Mouse (Mus musculus) heart, adult 2 months (tissue): Measurements from ENCODE around the gene Zmiz1. TPM values are rescaled to one million over a fixed set of nuclear protein-coding genes. Genes with fewer than 3 reads are reported as not detected.

ENCODE experiments used
- DNase-seq, 2 experiments: peaks; one replicate each; pipeline ENCODE4 v3.0.0; 2021
- H3K27ac ChIP-seq: fragments of 200-600 bp; 2 replicates; pipeline ENCODE4 v1.8.1; 2022
- H3K27me3 ChIP-seq: fragments of 200-500 bp; 2 replicates; pipeline ENCODE4 v1.6.1; 2012; ENCODE audit warnings: mild to moderate bottlenecking, low read length, inconsistent platforms, mixed read lengths; ENCODE audit not compliant: control insufficient read depth, insufficient read depth
- H3K36me3 ChIP-seq: fragments of 200-500 bp; 2 replicates; pipeline ENCODE4 v1.6.1; 2012; ENCODE audit warnings: low read length, inconsistent platforms; ENCODE audit not compliant: control insufficient read depth, insufficient read depth
- H3K4me1 ChIP-seq: fragments of 200-500 bp; 2 replicates; pipeline ENCODE4 v1.6.1; 2011; ENCODE audit warnings: low read length; ENCODE audit not compliant: control insufficient read depth, insufficient read depth
- H3K4me3 ChIP-seq: fragments of 200-600 bp; 2 replicates; pipeline ENCODE4 v1.8.1; 2022
- H3K79me2 ChIP-seq: fragments of 200-500 bp; replicated peaks from 2 replicates; pipeline ENCODE4 v1.6.1; 2012; ENCODE audit warnings: mild to moderate bottlenecking, inconsistent platforms, low read length, moderate library complexity, mixed read lengths; ENCODE audit not compliant: control insufficient read depth, insufficient read depth
- H3K9ac ChIP-seq: fragments of 200-500 bp; 2 replicates; pipeline ENCODE4 v1.6.1; 2012; ENCODE audit warnings: low read depth, mild to moderate bottlenecking, control low read depth, inconsistent platforms, low read length, mixed read lengths
- CTCF ChIP-seq: fragments of 200-600 bp; IDR thresholded peaks from 2 replicates; pipeline ENCODE4 v1.8.1; 2022; ENCODE audit warnings: antibody characterized with exemption, mild to moderate bottlenecking, moderate library complexity
- EP300 ChIP-seq: fragments of 200-500 bp; IDR thresholded peaks from 2 replicates; pipeline ENCODE4 v1.6.1; 2011; ENCODE audit warnings: low read depth, low read length, control low read depth; ENCODE audit not compliant: insufficient read depth
- POLR2A ChIP-seq: fragments of 200-500 bp; IDR thresholded peaks from 2 replicates; pipeline ENCODE4 v1.6.1; 2011; ENCODE audit warnings: mild to moderate bottlenecking, low read depth, low read length, control low read depth; ENCODE audit not compliant: insufficient read depth
- WGBS: fragments of 180-500 bp; shearing (Covaris S2); methylation state at CpG from one replicate; pipeline ENCODE4 v1.1.7; 2018; 5-methylcytosine and 5-hydroxymethylcytosine counted together
- intact Hi-C: fragments of 180-260 bp; cut with DNase I; formaldehyde crosslinking; loops from one replicate; pipeline ENCODE4 v1.15.1; 2025
- polyA plus RNA-seq: library from polyadenylated mRNA; depleted of rRNA; stranded (reverse); fragments of >200 nt; gene quantifications from 2 replicates; pipeline ENCODE4 v1.2.3, GENCODE M21; 2012
- total RNA-seq, 2 experiments: library from RNA; stranded (reverse); gene quantifications; 2 replicates each; pipeline ENCODE4 v1.2.3; 2021

Zmiz1 gene
- total and polyA plus RNA-seq, 3 experiments = 27.1 to 42.0 (median 40.7) TPM

GRCm38 (mm10) chr14:25420987-25421386 is 38.0 kb upstream of the Zmiz1 start:
- Histone ChIP-seq H3K9ac (no peak overlapping the region), H3K27ac (no peak overlapping the region)

GRCm38 (mm10) chr14:25421596-25422001 is 37.4 kb upstream of the Zmiz1 start:
- Histone ChIP-seq H3K4me1 (peaks cover 6% of the 10 kb centered on the region), H3K27ac (no peak overlapping the region), H3K36me3 (no peaks in the 10 kb centered on the region), H3K4me3 (no peak overlapping the region), H3K27me3 (no peaks in the 10 kb centered on the region), H3K9ac (no peak overlapping the region), H3K79me2 (no peaks in the 10 kb centered on the region)
- intact Hi-C loops = no loop called here
- 51% methylated on average over 13 of the region's 13 CpGs for WGBS
- peak; percentile 36 to 53 for DNase-seq
- TF ChIP-seq CTCF = no peak
- no peak for TF ChIP-seq EP300
- TF ChIP-seq POLR2A = no peak

More at GRCm38 (mm10) chr14:25420987-25421386, 38.0 kb upstream of the Zmiz1 start:
- WGBS = 81% methylated on average over 1 of the region's 1 CpGs
- Histone ChIP-seq H3K4me1 (peaks cover 6% of the 10 kb centered on the region), H3K4me3 (no peak overlapping the region), H3K36me3 (no peaks in the 10 kb centered on the region), H3K27me3 (no peaks in the 10 kb centered on the region), H3K79me2 (no peaks in the 10 kb centered on the region)
- no peak for TF ChIP-seq EP300
- no peak for TF ChIP-seq POLR2A
- no peak for TF ChIP-seq CTCF
- intact Hi-C loops = no loop called here
- DNase-seq = peak in 1 of 2 experiments; percentile 43

GRCm38 (mm10) chr14:25422946-25423345 is 36.0 kb upstream of the Zmiz1 start:
- Histone ChIP-seq H3K79me2 (no peaks in the 10 kb centered on the region), H3K4me1 (peaks cover 6% of the 10 kb centered on the region), H3K36me3 (no peaks in the 10 kb centered on the region), H3K27me3 (no peaks in the 10 kb centered on the region), H3K27ac (no peak overlapping the region), H3K9ac (no peak overlapping the region), H3K4me3 (no peak overlapping the region)
- intact Hi-C loops = no loop called here
- WGBS = 83% methylated on average over 1 of the region's 1 CpGs
- DNase-seq = no peak
- TF ChIP-seq POLR2A = no peak
- no peak for TF ChIP-seq CTCF
- no peak for TF ChIP-seq EP300

- Histone ChIP-seq H3K4me1 (peaks cover 6% of the 10 kb centered on the region), H3K27me3 (no peaks in the 10 kb centered on the region), H3K9ac (no peak overlapping the region), H3K36me3 (no peaks in the 10 kb centered on the region), H3K79me2 (no peaks in the 10 kb centered on the region), H3K4me3 (no peak overlapping the region), H3K27ac (no peak overlapping the region)
- intact Hi-C loops = no loop called here
- WGBS = 51% methylated on average over 7 of the region's 7 CpGs
- DNase-seq = no peak
- no peak for TF ChIP-seq CTCF
- TF ChIP-seq EP300 = no peak
- TF ChIP-seq POLR2A = no peak
Measured at GRCm38 (mm10) chr14:25423721-25424443, 35.1 kb upstream of the Zmiz1 start.

GRCm38 (mm10) chr14:25438255-25438654 is 20.7 kb upstream of the Zmiz1 start:
- H3K4me1 ChIP-seq = no peaks in the 10 kb centered on the region
- H3K4me3 ChIP-seq = no peak overlapping the region
- intact Hi-C loops = no loop called here
- no peaks in the 10 kb centered on the region for H3K79me2 ChIP-seq
- no peak overlapping the region for H3K9ac ChIP-seq
- no peak for DNase-seq
- no peak overlapping the region for H3K27ac ChIP-seq
- H3K36me3 ChIP-seq = no peaks in the 10 kb centered on the region
- TF ChIP-seq EP300 (no peak), POLR2A (no peak), CTCF (no peak)
- no peaks in the 10 kb centered on the region for H3K27me3 ChIP-seq

GRCm38 (mm10) chr14:25440116-25440515 is 18.9 kb upstream of the Zmiz1 start:
- intact Hi-C loops = no loop called here
- TF ChIP-seq EP300 (no peak), CTCF (no peak), POLR2A (no peak)
- Histone ChIP-seq H3K27ac (no peak overlapping the region), H3K9ac (no peak overlapping the region), H3K4me1 (no peaks in the 10 kb centered on the region), H3K4me3 (no peak overlapping the region), H3K79me2 (no peaks in the 10 kb centered on the region), H3K36me3 (no peaks in the 10 kb centered on the region), H3K27me3 (no peaks in the 10 kb centered on the region)
- WGBS = 35% methylated on average over 1 of the region's 1 CpGs
- DNase-seq = no peak
